Mouse (Mus musculus): Measurements from ENCODE around the gene Abca8a. TPM values are rescaled to one million over a fixed set of nuclear protein-coding genes. Genes with fewer than 3 reads are reported as not detected.
A peak's percentile ranks its signal among the peaks of the same experiment; 100 is the strongest.
"Not testable (repeated sequence)": the region's sequence is repeated elsewhere in the genome, so short reads cannot be mapped to it uniquely, and the experiment has no call there.

The Abca8a gene
- polyA plus RNA-seq, 1 experiment, result not detected

GRCm38 (mm10) chr11:109994014-109994413, 101.8 kb downstream of the Abca8a start:
- TF ChIP-seq GATA1 (IDR thresholded peaks at IDR 0.05; ENCODE audit: low read length) (no peak), TAL1 (IDR thresholded peaks at IDR 0.05; ENCODE audit: low read length) (no peak)
- Histone ChIP-seq H3K36me3 (ENCODE audit: control insufficient read depth) (no peaks in the 10 kb centered on the region), H3K27me3 (ENCODE audit: control insufficient read depth) (peaks cover 3% of the 10 kb centered on the region; the same call in 1 of the 2 replicates), H3K9me3 (ENCODE audit: control insufficient read depth, low read length) (no peaks in the 10 kb centered on the region), H3K4me1 (ENCODE audit: control insufficient read depth) (peaks cover 5% of the 10 kb centered on the region), H3K4me3 (replicated peaks) (peak overlapping the region; percentile 37)

- Histone ChIP-seq H3K4me1 (ENCODE audit: control insufficient read depth) (peaks cover 5% of the 10 kb centered on the region), H3K4me3 (replicated peaks) (no peak overlapping the region), H3K36me3 (ENCODE audit: control insufficient read depth) (no peaks in the 10 kb centered on the region), H3K9me3 (ENCODE audit: control insufficient read depth, low read length) (no peaks in the 10 kb centered on the region), H3K27me3 (ENCODE audit: control insufficient read depth) (peaks cover 3% of the 10 kb centered on the region; the same call in 1 of the 2 replicates)
- TF ChIP-seq GATA1 (IDR thresholded peaks at IDR 0.05; ENCODE audit: low read length) (no peak), TAL1 (IDR thresholded peaks at IDR 0.05; ENCODE audit: low read length) (no peak)
Measured at GRCm38 (mm10) chr11:109991270-109991669, 104.5 kb downstream of the Abca8a start.

- Histone ChIP-seq H3K4me1 (ENCODE audit: control insufficient read depth) (peaks cover 5% of the 10 kb centered on the region), H3K4me3 (replicated peaks) (no peak overlapping the region), H3K9me3 (ENCODE audit: control insufficient read depth, low read length) (no peaks in the 10 kb centered on the region), H3K36me3 (ENCODE audit: control insufficient read depth) (no peaks in the 10 kb centered on the region), H3K27me3 (ENCODE audit: control insufficient read depth) (no peaks in the 10 kb centered on the region)
- TF ChIP-seq TAL1 (IDR thresholded peaks at IDR 0.05; ENCODE audit: low read length), result no peak
- no peak for TF ChIP-seq GATA1 (IDR thresholded peaks at IDR 0.05; ENCODE audit: low read length)
Measured at GRCm38 (mm10) chr11:109990256-109990655, 105.5 kb downstream of the Abca8a start.

GRCm38 (mm10) chr11:109988164-109988563, 107.6 kb downstream of the Abca8a start:
- H3K4me3 ChIP-seq (replicated peaks), result no peak overlapping the region
- TF ChIP-seq GATA1 (IDR thresholded peaks at IDR 0.05; ENCODE audit: low read length) (no peak), TAL1 (IDR thresholded peaks at IDR 0.05; ENCODE audit: low read length) (no peak)
- H3K4me1 ChIP-seq (ENCODE audit: control insufficient read depth), result peaks cover 5% of the 10 kb centered on the region
- H3K9me3 ChIP-seq (ENCODE audit: control insufficient read depth, low read length), result no peaks in the 10 kb centered on the region
- no peaks in the 10 kb centered on the region for H3K36me3 ChIP-seq (ENCODE audit: control insufficient read depth)
- H3K27me3 ChIP-seq (ENCODE audit: control insufficient read depth), result no peaks in the 10 kb centered on the region

GRCm38 (mm10) chr11:109987460-109988072, 108.2 kb downstream of the Abca8a start:
- H3K9me3 ChIP-seq (ENCODE audit: control insufficient read depth, low read length); H3K4me3 ChIP-seq (replicated peaks); H3K27me3 ChIP-seq (ENCODE audit: control insufficient read depth); H3K4me1 ChIP-seq (ENCODE audit: control insufficient read depth); H3K36me3 ChIP-seq (ENCODE audit: control insufficient read depth): not testable (repeated sequence)

GRCm38 (mm10) chr11:109981872-109982271, 113.9 kb downstream of the Abca8a start:
- Histone ChIP-seq H3K4me1 (ENCODE audit: control insufficient read depth) (no peaks in the 10 kb centered on the region), H3K36me3 (ENCODE audit: control insufficient read depth) (peaks cover 4% of the 10 kb centered on the region; the same call in 1 of the 2 replicates), H3K4me3 (replicated peaks) (no peak overlapping the region), H3K9me3 (ENCODE audit: control insufficient read depth, low read length) (peaks cover 3% of the 10 kb centered on the region; the same call in 1 of the 2 replicates), H3K27me3 (ENCODE audit: control insufficient read depth) (no peaks in the 10 kb centered on the region)
- TF ChIP-seq GATA1 (IDR thresholded peaks at IDR 0.05; ENCODE audit: low read length) (no peak), TAL1 (IDR thresholded peaks at IDR 0.05; ENCODE audit: low read length) (no peak)

Other genes starting within 250 kb of the Abca8a start
- not detected in 2 replicates for gene Abca8b, start 100.1 kb downstream of the Abca8a start, polyA plus RNA-seq (2012)
- not detected in 2 replicates for gene Abca9, start 72.2 kb upstream of the Abca8a start, polyA plus RNA-seq (2012)
- gene Abca6, start 155.8 kb upstream of the Abca8a start, polyA plus RNA-seq (2012), result not detected in 2 replicates
- not detected in 2 replicates for gene Abca5, start 241.7 kb upstream of the Abca8a start, polyA plus RNA-seq (2012)

All from erythroblast, embryonic 14.5 days (primary cell).